Mouse (Mus musculus) CH12.LX (cell line): ENCODE results near the gene Ap5z1.

ENCODE experiments used
- POLR2A ChIP-seq: IDR thresholded peaks from 2 replicates; pipeline ENCODE4 v1.6.1; 2011; ENCODE audit warnings: low read depth, mild to moderate bottlenecking, improper control_type of control experiment, low read length
- TBP ChIP-seq: conservative IDR thresholded peaks from 2 replicates; pipeline ENCODE4 v1.6.1; 2011; ENCODE audit warnings: low read depth, low read length, improper control_type of control experiment

- no peak for TF ChIP-seq TBP
- no peak for TF ChIP-seq POLR2A
Observed at GRCm38 (mm10) chr5:142448623-142449022, 15.1 kb upstream of the Ap5z1 start.
